ENCODE assay signal across 17 mouse cellular contexts in the genomic region with DNA sequence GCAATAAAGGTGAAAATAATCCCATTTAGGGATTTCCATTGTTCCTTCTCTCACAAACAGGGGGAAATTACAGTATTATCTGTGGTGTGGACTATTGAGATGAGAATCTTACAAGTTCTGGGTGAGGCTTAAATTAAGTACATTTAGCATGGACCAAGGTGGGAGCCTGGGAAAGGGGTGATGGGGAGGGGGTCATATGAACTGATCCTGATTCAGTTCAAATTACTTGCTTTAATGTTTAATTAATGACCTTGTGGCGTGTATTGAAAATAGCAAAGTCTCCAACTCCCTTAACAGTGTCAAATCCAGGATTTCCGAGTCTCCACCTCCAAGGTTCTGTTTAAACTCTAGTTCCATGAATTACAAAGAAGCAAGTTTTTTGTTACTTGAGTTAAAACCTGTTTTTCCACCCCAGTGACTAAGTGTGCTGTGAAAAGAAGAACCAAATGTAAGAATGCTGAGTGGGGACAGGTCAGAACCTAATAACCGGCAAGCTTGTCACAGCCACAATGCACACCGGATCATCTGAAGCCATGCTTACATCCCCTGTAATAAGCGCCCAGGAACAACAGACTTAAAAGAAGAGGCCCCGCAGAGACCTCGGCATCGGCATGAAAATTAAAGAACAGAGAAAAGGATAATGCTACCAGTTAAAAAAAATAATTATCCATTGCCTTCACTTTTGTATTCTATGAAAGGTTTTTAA.
DNase-seq lines count a peak whose midpoint lies in the region; ATAC-seq and TF ChIP-seq lines count a peak whose summit lies in the region.
"Had no signal": no experiment of that assay in that cellular context is flagged by ENCODE, and none has a peak within 500 bp of the region (broad histone marks: within the 10 kb centered on the region; RNA-seq: fewer than 3 reads in every experiment).

No protein-coding gene starts in this region.

- WGBS in forebrain, embryonic 12.5 days: 3% methylated on average over 8 of the region's 8 CpGs
- 5% methylated on average over 8 of the region's 8 CpGs for WGBS in forebrain, postnatal 0 days
- WGBS in limb, embryonic 15.5 days: 25% methylated on average over 8 of the region's 8 CpGs
- WGBS in limb, embryonic 10.5 days: 34% methylated on average over 8 of the region's 8 CpGs
- 6% methylated on average over 8 of the region's 8 CpGs for WGBS in midbrain, embryonic 16.5 days

- H3K27ac ChIP-seq in forebrain, embryonic 12.5 days: no peak overlapping the region
- H3K27ac ChIP-seq in forebrain, postnatal 0 days (ENCODE audit: low read depth, low read length): no peak overlapping the region
- H3K27ac ChIP-seq in limb, embryonic 15.5 days: no peak overlapping the region
- no peak overlapping the region for H3K27ac ChIP-seq in limb, embryonic 10.5 days
- H3K27ac ChIP-seq in midbrain, embryonic 16.5 days (ENCODE audit: low read length): no peak overlapping the region
- H3K27ac ChIP-seq: layer of hippocampus, adult 2 months; liver, embryonic 14.5 days; stomach, embryonic 15.5 days had no signal

- H3K4me1 ChIP-seq in forebrain, embryonic 12.5 days: peaks cover 8% of the 10 kb centered on the region
- no peaks in the 10 kb centered on the region for H3K4me1 ChIP-seq in forebrain, postnatal 0 days (ENCODE audit: insufficient read depth)
- H3K4me1 ChIP-seq in limb, embryonic 15.5 days: no peaks in the 10 kb centered on the region
- peaks cover 31% of the 10 kb centered on the region for H3K4me1 ChIP-seq in limb, embryonic 10.5 days
- peaks cover 9% of the 10 kb centered on the region for H3K4me1 ChIP-seq in midbrain, embryonic 16.5 days (ENCODE audit: control insufficient read depth, insufficient read depth, low read length)
- H3K4me1 ChIP-seq: stomach, embryonic 15.5 days had no signal

- ATAC-seq in forebrain, embryonic 12.5 days (ENCODE audit: low FRiP score): no peak
- ATAC-seq in forebrain, postnatal 0 days: no peak
- no peak for ATAC-seq in limb, embryonic 15.5 days (ENCODE audit: insufficient number of reproducible peaks, low FRiP score, low TSS enrichment, low read depth)
- 0 out of 2 replicates have a peak, but pooled peaks have one; percentile 36 for ATAC-seq in midbrain, embryonic 16.5 days
- ATAC-seq in cerebellum, adult (ENCODE audit: insufficient number of reproducible peaks, low FRiP score, low TSS enrichment): no peak

- no peak for TF ChIP-seq CTCF in forebrain, postnatal 0 days (IDR thresholded peaks at IDR 0.05; ENCODE audit: low read depth)

- H3K9ac ChIP-seq in forebrain, embryonic 12.5 days: no peak overlapping the region
- no peak overlapping the region for H3K9ac ChIP-seq in forebrain, postnatal 0 days
- no peak overlapping the region for H3K9ac ChIP-seq in limb, embryonic 15.5 days
- no peak overlapping the region for H3K9ac ChIP-seq in midbrain, embryonic 16.5 days (ENCODE audit: low read depth, low read length)
- H3K9ac ChIP-seq: liver, embryonic 14.5 days; stomach, embryonic 15.5 days had no signal

- H3K36me3 ChIP-seq in forebrain, embryonic 12.5 days (replicated peaks): no peaks in the 10 kb centered on the region
- H3K36me3 ChIP-seq in forebrain, postnatal 0 days (ENCODE audit: insufficient read depth): no peaks in the 10 kb centered on the region
- no peaks in the 10 kb centered on the region for H3K36me3 ChIP-seq in limb, embryonic 15.5 days
- no peaks in the 10 kb centered on the region for H3K36me3 ChIP-seq in limb, embryonic 10.5 days
- H3K36me3 ChIP-seq in midbrain, embryonic 16.5 days (ENCODE audit: control insufficient read depth, insufficient read depth, low read length): no peaks in the 10 kb centered on the region
- H3K36me3 ChIP-seq: stomach, embryonic 15.5 days had no signal

- H3K9me3 ChIP-seq in forebrain, embryonic 12.5 days: no peaks in the 10 kb centered on the region
- no peaks in the 10 kb centered on the region for H3K9me3 ChIP-seq in forebrain, postnatal 0 days (ENCODE audit: low read length)
- no peaks in the 10 kb centered on the region for H3K9me3 ChIP-seq in limb, embryonic 15.5 days
- no peaks in the 10 kb centered on the region for H3K9me3 ChIP-seq in limb, embryonic 10.5 days (replicated peaks)
- H3K9me3 ChIP-seq in midbrain, embryonic 16.5 days (replicated peaks; ENCODE audit: control insufficient read depth, low read length, poor library complexity, severe bottlenecking): no peaks in the 10 kb centered on the region
- H3K9me3 ChIP-seq: stomach, embryonic 15.5 days had no signal

- H3K4me3 ChIP-seq in forebrain, embryonic 12.5 days (replicated peaks): no peak overlapping the region
- no peak overlapping the region for H3K4me3 ChIP-seq in forebrain, postnatal 0 days (ENCODE audit: low read depth, low read length)
- no peak overlapping the region for H3K4me3 ChIP-seq in limb, embryonic 15.5 days
- H3K4me3 ChIP-seq in limb, embryonic 10.5 days: no peak overlapping the region
- no peak overlapping the region for H3K4me3 ChIP-seq in midbrain, embryonic 16.5 days (ENCODE audit: low read depth, low read length)
- H3K4me3 ChIP-seq: layer of hippocampus, adult 2 months; stomach, embryonic 15.5 days had no signal

- H3K27me3 ChIP-seq in forebrain, embryonic 12.5 days: peaks cover 11% of the 10 kb centered on the region
- no peaks in the 10 kb centered on the region for H3K27me3 ChIP-seq in forebrain, postnatal 0 days (ENCODE audit: insufficient read depth, low read length)
- H3K27me3 ChIP-seq in limb, embryonic 15.5 days: no peaks in the 10 kb centered on the region
- no peaks in the 10 kb centered on the region for H3K27me3 ChIP-seq in limb, embryonic 10.5 days (ENCODE audit: low read depth, poor library complexity, severe bottlenecking)
- H3K27me3 ChIP-seq in midbrain, embryonic 16.5 days (ENCODE audit: control insufficient read depth, insufficient read depth, low read depth, low read length): peaks cover 6% of the 10 kb centered on the region
- H3K27me3 ChIP-seq: stomach, embryonic 15.5 days had no signal

- DNase-seq in forebrain, postnatal 0 days: no peak
- no peak for DNase-seq in limb, embryonic 10.5 days (ENCODE audit: low spot score)
- DNase-seq in embryo, embryonic 10.5 days (ENCODE audit: low spot score): peak; percentile 42
- DNase-seq: adrenal gland, postnatal 36 days; cerebellum, postnatal 14 days; gastrocnemius, postnatal 36 days; kidney, adult 9 months; lung, postnatal 36 days; thymus, postnatal 25 days had no signal

- 0 out of 2 replicates have a peak overlapping the region, but pooled peaks have one; percentile 4 for H3K4me2 ChIP-seq in forebrain, embryonic 12.5 days
- H3K4me2 ChIP-seq in forebrain, postnatal 0 days (ENCODE audit: low read depth): no peak overlapping the region
- H3K4me2 ChIP-seq in limb, embryonic 15.5 days: 0 out of 2 replicates have a peak overlapping the region, but pooled peaks have one; percentile 5
- peak overlapping the region; percentile 31 for H3K4me2 ChIP-seq in midbrain, embryonic 16.5 days (ENCODE audit: low read length)
- H3K4me2 ChIP-seq: heart, embryonic 11.5 days; stomach, embryonic 15.5 days had no signal
